Mouse (Mus musculus) left cerebral cortex, adult 18-20 months (tissue): ENCODE data around the gene Ptprd. TPM values are rescaled to one million over a fixed set of nuclear protein-coding genes. Genes with fewer than 3 reads are reported as not detected.
"Not testable (repeated sequence)": the region's sequence is repeated elsewhere in the genome, so short reads cannot be mapped to it uniquely, and the experiment has no call there.

ENCODE experiments used
- DNase-seq, 2 experiments: peaks; one replicate each; pipeline ENCODE4 v3.0.0; 2021 to 2022; ENCODE audit warnings: low spot score in 2 of 2, mixed read lengths in 1 of 2
- total RNA-seq, 2 experiments: library from RNA; stranded (reverse); gene quantifications; 2 replicates each; pipeline ENCODE4 v1.2.3; 2021

The Ptprd gene
- total RNA-seq, 2 experiments from 2014 or later = 261 to 270 TPM

GRCm38 (mm10) chr4:77982094-77982493 is 229.7 kb downstream of the Ptprd start:
- no peak for DNase-seq

GRCm38 (mm10) chr4:77961711-77962110 is 250.1 kb downstream of the Ptprd start:
- peak in 1 of 2 experiments; percentile 5 for DNase-seq

- DNase-seq = no peak
Observed at GRCm38 (mm10) chr4:77889489-77889888, 322.3 kb downstream of the Ptprd start.

- DNase-seq = no peak
Observed at GRCm38 (mm10) chr4:77880213-77880612, 331.5 kb downstream of the Ptprd start.

GRCm38 (mm10) chr4:77861269-77861668 is 350.5 kb downstream of the Ptprd start:
- DNase-seq = no peak

- DNase-seq = not testable (repeated sequence)
Observed at GRCm38 (mm10) chr4:77797391-77797790, 414.4 kb downstream of the Ptprd start.

GRCm38 (mm10) chr4:77777237-77777636 is 434.5 kb downstream of the Ptprd start:
- no peak for DNase-seq

GRCm38 (mm10) chr4:77763790-77764189 is 448.0 kb downstream of the Ptprd start:
- no peak for DNase-seq

GRCm38 (mm10) chr4:77743391-77743790 is 468.4 kb downstream of the Ptprd start:
- no peak for DNase-seq

- DNase-seq = no peak
Observed at GRCm38 (mm10) chr4:77721908-77722307, 489.9 kb downstream of the Ptprd start.

- DNase-seq = no peak
Observed at GRCm38 (mm10) chr4:77717792-77718191, 494.0 kb downstream of the Ptprd start.

GRCm38 (mm10) chr4:77710231-77710630 is 501.5 kb downstream of the Ptprd start:
- no peak for DNase-seq

GRCm38 (mm10) chr4:77698294-77698693 is 513.5 kb downstream of the Ptprd start:
- no peak for DNase-seq

- no peak for DNase-seq
Observed at GRCm38 (mm10) chr4:77675798-77676197, 536.0 kb downstream of the Ptprd start.

- DNase-seq = no peak
Observed at GRCm38 (mm10) chr4:77664761-77665160, 547.0 kb downstream of the Ptprd start.

- DNase-seq = no peak
Observed at GRCm38 (mm10) chr4:77662309-77662708, 549.5 kb downstream of the Ptprd start.

- no peak for DNase-seq
Observed at GRCm38 (mm10) chr4:77655669-77656068, 556.1 kb downstream of the Ptprd start.

- peak; percentile 28 to 29 for DNase-seq
Observed at GRCm38 (mm10) chr4:77649615-77650325, 562.0 kb downstream of the Ptprd start.

GRCm38 (mm10) chr4:77648911-77649310 is 562.9 kb downstream of the Ptprd start:
- DNase-seq = no peak

- peak; percentile 45 to 68 for DNase-seq
Observed at GRCm38 (mm10) chr4:77647451-77648137, 564.2 kb downstream of the Ptprd start.

- DNase-seq = peak; percentile 39 to 53
Observed at GRCm38 (mm10) chr4:77644435-77644834, 567.3 kb downstream of the Ptprd start.

GRCm38 (mm10) chr4:77640022-77640421 is 571.7 kb downstream of the Ptprd start:
- DNase-seq = peak; percentile 34 to 45

GRCm38 (mm10) chr4:77613129-77613528 is 598.6 kb downstream of the Ptprd start:
- DNase-seq = no peak
